Mouse (Mus musculus): ENCODE results near the gene Anapc15-ps.

Gene Anapc15-ps

DNA sequence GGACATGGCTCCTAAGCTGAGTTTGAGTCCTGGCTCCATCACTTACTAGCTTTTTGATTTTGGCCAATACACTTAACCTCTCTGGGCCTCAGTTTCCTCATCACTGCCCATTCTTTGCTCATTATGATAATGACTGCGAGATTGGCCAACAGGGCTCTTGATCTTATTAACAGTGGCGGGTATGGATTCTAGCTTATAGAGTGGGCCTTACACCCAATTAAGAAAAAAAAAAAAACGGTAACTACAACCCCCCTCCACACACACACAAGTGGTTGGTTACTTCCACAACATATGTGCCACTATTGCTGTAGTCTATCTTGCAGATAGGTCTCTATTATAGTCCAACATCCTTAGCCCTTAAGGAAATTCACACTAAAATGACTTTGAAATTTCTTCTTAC is at the start of gene Anapc15-ps:
Gene Anapc15-ps (minus strand): TSS at position 101 of the 400 bp plus-strand sequence.
- DNase-seq = no peak

DNA sequence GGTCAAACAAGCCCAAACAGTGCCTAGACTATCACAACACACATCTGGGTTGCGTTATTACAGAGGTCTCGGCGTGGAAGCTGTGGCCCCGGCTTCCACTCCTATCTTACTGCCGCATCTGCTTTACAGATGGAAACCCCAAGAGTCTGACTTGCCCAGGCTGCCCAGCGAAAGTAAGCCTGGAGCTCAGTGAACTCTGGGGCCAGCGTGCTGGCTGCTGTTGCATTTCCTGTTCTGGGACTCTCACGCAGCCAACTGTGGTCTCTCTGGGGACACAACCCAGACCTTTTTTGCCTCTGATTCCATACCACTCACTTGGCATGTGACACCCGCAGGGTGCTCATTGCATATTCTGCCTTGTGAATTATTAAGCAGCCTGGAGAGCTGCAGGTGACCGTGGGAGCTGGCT is 49.0 kb upstream of the Anapc15-ps start:
- DNase-seq = no peak

DNA sequence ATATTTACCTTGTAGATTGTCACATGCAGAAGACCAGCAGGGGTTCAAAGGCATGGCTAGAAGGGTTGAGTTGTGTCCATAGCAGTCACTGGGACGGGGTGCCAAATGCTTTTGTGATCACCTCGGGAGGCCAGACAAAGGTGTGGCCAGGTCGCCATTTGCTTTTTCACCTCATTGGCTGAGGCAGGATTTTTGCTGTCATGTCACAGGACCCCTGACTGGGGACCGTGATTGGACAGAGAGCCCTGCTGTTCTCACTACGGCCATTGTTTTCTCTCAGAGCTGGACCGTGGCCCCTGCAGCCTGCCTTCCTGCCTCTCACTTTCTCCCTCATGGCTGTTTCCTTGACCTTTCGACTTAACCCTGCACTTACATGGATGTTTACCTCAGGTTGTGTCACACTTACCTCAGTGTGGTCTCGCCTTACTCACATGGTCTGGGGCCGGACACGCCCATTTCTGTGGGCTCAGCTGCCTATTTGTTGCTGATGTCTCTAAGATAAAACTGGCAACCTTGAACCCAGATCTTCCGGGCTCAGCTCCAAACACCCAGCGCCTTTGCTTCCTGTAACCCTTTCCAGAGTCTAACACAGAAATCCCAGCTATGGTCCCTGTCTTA is 47.0 kb upstream of the Anapc15-ps start:
- no peak for DNase-seq

DNA sequence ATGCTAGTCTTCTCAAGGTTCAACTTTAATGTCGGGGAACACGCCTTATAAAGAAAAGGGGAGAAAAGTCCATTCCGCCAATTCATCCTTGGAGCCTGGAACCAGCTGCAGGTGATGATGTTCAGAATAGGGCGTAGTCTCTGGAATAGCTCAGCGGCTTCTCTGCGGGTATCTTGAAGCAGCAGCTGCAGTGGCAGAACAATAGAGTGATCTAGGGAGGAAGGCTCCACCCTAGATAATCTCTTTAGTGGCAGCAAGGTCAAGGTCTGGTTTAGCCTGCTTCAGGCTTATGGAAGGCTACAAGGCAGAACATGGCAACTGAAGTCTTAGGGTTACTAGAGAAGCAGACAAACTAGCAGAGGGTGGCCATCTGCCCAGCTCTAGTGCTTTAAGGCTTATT is 46.2 kb upstream of the Anapc15-ps start:
- no peak for DNase-seq

DNA sequence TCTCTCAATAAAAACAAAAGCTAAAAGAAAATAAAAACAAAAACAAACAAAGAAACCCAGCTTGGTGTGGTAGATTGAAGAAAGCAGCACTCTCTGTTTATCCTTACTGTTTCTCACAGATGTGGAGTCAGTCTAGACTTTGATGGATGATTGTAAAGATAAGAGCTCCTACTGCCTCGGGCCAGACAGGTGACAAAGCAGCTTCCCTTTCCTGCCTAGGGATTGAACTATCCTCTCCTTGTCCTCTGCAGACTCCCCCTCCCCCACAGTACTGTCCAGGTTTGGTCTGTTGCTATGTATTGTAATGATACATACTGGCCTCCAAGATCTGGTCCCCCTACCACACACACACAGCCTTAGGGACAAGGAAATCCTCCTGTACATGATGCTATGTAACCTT is 45.5 kb upstream of the Anapc15-ps start:
- no peak for DNase-seq

DNA sequence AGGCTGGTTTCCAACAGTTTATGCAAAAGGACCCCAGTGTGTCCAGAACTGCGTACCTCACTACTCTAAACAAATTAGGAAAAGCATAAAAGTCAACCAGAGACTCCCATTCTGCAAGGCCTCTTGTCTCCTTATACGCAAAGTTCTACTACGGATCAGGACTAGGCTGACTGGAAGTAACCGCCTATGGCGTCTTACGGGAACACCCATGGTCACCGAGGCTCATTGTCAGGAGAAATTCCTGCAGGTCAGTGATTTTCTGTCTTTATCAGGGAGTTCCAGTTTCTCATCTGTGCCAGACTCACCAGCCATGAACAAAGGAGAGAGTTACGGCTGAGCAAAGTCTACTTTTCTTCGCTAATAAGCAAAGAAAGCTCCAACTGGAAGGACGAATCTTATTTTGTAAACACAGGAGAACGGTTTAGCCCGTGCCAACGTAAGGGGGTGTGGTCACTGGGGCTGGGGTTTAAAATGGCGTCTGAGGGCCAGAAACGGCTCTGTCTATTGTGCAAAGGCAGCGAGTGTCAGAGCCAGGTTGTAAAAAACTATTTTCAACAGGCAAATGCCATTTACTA is 43.9 kb upstream of the Anapc15-ps start:
- no peak for DNase-seq

DNA sequence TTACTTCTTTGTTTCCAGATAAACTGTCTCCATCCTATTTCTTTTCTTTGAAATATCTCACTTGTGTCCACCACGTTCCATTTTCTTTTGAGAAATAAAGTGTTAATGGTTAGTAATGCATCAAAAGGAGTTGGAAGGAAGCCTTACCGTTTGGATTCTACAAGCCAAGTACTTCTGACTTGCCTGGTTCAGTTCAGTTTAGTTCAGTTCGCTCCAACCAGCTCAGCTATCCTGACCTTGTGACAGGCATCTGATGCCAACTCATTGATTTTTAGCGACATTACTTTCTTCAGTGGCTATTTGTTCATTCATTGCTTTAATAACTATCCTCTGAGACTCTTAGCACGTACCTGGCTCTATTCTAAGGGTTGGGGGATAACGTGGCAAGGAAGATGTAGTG is 42.4 kb upstream of the Anapc15-ps start:
- no peak for DNase-seq

DNA sequence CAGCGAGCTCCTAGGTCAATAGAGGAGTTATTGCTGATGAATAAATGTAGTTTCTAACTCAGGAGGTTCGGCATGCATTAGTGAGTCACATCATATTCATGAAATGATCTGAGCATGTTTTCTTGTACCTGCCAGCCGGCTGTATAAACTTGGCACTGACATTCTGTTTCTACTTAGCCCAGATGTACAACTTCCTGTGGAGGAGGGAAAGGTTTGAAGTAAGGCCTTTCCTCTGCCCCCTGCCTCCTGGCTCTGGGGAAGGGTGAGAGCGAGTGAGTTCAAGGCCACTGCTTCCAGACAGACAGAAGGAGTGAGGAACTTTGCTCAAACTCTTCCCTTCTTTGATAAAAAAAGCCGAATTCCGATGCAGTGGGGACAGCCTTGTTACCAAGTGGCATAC is 39.0 kb upstream of the Anapc15-ps start:
- DNase-seq = peak; percentile 9

DNA sequence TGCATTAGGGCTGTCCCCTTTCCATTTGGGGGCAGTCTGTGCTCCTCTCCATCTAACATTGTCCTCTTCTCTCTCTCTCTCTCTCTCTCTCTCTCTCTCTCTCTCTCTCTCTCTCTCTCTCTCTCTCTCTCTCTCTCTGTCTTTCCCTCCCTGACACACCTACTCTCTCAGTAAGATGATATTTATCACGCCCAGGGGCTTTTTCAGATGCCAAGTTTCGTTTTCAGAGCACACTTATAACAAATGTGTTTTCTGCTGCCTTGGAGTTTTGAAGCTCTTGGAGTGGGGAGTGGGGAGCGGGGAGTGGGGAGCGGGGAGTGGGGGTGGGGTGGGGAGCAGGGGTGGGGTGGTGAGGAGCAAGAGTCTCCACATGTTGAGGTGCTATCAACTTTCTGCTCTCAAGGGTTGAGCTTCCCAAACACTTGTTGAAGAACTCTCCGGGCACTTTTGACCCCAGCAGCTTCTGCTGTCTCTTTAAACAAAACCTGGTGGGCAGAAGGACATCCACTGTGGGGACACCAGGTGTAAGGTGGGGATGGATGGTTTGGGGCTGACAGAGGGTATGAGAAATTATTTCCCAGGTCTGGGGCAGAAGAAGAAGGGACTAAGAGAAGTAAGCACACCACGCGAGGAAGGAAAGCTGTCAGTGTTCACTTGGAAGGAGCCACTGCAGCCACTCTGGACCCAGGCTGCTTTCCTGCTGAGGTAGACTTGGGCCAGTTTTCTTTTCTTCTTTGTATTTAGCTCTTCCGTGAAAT is 36.8 kb upstream of the Anapc15-ps start:
- DNase-seq = no peak

DNA sequence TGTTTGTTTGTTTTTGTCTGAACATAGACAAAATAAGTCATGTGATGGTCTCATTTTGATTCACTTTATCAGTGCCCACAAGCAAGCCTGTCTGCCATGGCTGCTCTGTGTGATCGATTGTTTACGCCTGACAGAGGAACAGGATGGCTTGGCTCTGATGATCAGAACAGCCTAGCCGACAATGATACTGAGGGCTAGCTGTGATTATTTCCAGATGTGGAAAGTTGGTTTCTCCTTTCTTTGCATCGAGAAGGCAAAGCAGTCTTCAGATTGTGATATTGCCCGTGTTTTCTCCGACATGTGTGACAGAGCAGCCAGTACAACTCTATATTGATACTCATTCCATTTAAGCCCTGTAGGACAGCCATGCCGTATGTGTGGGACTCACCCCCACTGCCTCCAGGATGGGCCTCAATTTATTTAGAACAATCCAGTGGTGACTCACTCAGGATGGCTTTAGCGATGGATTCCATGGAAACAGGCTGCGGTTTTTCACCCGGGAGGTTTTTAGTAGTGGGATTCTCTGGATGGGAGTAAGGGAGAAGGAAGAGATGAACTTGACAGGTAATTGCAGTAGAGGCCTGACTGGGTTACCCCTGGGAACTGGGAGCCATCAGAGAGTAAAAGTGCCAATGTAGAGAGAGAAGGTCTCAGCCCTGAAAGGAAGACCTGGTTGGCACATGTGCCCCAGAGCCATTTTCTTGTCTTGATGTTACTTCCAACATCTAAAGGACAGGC is 36.1 kb upstream of the Anapc15-ps start:
- DNase-seq = no peak

DNA sequence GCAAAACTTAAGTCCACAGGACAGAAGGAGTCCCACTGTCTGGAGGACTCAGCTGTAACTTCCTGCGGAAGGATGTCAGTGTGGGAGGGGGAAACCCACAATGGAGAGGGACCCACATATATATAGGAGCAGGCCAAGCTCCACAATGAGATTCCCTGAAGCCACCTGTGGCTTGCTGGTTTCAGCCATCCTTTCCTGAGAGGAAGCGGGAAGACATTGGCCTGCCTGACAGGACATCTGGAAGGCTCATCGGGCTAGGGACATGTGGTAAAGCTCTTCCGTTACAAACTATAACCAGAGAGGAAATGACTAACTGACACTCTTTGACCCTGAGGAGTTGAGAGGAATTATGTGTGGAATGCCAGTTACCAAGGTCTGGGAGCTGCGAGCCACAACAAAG is 34.8 kb upstream of the Anapc15-ps start:
- DNase-seq = no peak

DNA sequence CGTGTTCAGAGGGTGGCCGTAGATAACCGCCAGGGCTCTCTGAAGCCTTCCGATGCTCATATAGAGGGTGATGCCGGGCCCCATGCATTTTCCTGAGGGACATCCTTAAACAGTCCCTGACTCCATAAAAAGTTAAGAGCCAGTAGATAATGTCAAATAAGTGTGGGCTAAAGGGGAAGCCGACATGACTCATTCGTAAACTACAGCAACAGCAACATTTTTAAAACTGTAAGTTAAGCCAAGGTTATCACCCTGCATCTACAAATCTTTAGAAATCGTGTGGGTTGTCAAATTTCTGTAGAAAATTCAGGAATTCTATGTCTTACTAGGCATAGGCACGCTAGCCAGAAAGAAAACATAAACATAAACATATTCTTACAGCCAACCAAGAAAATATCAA is 33.6 kb upstream of the Anapc15-ps start:
- no peak for DNase-seq

DNA sequence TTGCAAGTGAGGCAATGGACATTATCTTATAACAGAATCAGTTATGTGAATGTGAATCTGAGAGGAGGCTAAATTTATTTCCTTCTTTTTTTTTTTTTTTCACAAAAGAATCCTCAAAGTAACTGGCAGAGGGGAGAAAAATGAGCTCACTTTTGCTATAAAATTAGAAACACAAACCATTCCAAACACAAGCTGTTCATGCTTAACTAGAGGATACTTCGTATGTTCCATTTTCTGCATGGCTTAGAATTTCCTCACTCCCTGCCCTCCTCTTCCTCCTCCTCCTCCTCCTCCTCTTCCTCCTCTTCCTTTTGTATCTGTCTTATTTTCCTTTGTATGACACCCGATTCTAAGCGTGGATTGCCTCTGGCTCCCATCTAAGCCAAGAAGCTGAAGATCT is 32.5 kb upstream of the Anapc15-ps start:
- peak; percentile 17 for DNase-seq

DNA sequence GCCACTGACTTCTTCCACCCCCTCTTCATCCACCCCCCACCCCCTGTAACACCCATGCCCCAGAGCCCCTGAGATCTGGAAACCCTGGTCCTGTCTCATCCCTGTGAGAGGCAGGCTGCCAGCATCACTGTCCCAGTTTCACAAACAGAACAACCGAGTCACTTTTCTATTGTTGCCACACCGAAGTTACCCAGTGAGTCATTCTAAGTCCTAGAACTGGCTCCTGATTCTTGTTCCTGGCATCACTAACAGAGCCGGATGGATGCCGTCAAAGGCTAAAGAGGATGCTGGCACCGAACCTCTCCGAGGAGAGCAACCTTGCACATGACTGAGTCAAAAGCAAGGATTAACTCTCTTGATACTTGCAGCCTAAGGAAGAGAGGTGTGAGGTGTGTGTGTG is 31.6 kb upstream of the Anapc15-ps start:
- peak; percentile 37 for DNase-seq

DNA sequence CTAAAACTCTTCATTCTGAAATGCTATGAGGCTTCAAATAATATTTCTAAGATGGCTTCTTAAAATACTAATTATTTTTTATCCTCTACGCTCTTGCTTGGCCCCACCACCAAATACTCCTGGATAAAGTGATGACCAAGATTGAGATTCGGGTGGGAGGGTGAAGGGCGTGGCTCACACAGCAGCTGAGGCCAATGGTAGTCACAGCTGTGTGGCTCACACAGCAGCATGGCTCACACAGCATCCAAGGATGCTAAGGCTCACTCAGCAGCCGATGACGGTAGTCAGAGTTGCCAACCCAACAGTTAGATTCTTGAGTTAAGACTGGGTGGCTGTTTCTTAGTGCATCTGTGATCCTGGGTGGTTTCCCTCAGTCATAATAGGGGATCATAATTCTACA is 30.5 kb upstream of the Anapc15-ps start:
- DNase-seq = no peak

DNA sequence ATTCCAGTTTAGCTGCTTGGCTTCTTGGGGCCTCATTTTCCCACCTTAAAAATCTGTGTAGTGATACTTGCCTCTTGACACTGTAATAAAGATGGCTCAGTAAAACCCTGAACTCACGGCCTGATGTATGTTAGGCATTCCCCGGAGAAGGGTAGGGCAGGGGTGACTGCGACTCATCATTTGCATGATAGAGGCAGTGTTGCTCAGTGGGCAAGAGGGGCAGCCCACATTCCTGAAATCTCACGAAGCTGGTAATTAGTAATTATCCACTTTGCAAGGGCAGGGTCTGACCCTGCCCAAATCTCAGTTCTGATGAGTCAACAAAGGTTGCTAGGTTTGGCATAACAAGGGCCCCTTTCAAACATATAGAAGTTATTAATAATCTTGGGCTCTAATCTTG is 27.2 kb upstream of the Anapc15-ps start:
- DNase-seq = no peak

DNA sequence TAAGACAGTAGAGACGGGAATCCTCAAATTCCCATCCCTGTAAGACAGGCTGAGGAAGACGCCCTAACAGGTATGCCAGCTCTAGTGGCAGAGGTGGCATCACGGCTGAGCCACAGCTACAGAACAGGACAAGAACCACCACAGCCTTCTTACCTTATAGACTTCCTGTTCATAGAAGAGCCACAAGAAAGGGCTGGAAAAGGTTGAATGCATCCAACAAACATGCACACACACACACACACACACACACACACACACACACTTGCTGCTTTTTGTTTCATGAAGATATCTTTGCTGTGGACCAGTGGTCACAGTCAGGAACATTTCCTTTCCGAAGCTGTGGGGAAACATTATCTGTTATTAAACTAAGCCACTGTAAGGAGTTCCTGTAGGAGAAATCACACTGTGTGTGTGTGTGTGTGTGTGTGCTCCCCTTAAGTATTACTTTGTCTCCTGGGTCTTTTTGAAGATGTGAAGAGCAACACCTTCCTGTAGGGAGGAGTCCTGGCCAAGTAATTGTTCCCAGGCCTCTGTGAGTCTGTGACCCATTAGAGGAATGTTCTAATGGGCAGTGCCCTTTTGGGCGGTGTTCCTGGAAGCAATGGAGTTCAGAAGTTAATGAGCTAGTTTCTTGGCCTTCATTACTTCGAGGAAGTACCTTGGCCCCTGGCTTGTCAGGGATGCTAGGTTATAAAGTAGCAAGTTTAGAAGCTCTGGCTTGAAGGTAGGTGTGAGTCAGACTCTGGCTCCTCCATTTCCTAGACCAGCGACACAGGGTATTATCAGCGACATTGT is 25.9 kb upstream of the Anapc15-ps start:
- DNase-seq = no peak

DNA sequence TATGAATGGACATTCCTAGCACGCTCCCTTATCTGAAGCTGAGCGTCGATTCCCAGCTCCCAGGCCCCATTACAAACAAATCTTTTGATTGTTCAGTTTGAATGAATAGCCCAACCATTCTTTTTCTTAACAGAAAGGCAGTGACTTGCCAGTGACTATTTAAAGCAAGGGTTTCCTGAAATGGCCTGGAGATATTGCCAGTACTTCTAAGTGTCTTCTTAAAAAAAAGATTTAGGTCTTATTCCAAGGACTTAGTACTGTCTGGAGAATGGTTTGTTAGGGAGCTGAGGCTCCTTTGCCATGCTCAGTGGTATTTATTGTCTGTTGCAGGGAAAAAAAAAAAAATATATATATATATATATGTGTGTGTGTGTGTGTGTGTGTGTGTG is 23.0 kb upstream of the Anapc15-ps start:
- no peak for DNase-seq

DNA sequence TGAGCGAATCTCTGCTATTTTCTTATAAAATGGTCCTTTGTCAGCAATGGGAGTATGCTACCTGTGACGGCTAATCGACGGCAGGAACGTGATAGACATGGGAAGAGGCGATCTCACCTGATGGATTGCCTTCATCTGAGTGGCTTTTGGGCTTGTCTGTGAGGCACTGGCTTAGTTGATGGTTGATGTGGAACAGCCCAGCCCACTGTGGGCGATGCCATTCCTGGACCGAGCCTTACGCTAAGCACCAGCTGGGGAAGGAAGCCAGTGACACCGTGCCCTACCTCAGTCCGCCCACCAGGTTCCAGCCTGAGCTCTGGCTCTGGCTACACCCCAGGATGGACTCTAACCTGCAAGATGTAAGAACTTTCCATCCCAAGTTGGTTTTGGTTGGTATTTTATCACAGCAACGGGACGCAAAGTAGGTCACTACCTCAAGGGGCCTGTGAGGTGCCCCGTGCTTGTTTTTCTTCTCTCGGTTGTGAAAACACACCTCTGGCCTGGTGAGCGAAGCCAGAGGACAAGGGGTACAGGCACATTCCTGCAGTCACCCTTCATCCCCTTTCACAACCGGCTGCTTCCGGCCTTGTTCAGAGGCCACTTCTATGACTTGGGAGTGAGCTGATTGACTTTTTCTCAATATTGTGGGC is 22.5 kb upstream of the Anapc15-ps start:
- DNase-seq = no peak

DNA sequence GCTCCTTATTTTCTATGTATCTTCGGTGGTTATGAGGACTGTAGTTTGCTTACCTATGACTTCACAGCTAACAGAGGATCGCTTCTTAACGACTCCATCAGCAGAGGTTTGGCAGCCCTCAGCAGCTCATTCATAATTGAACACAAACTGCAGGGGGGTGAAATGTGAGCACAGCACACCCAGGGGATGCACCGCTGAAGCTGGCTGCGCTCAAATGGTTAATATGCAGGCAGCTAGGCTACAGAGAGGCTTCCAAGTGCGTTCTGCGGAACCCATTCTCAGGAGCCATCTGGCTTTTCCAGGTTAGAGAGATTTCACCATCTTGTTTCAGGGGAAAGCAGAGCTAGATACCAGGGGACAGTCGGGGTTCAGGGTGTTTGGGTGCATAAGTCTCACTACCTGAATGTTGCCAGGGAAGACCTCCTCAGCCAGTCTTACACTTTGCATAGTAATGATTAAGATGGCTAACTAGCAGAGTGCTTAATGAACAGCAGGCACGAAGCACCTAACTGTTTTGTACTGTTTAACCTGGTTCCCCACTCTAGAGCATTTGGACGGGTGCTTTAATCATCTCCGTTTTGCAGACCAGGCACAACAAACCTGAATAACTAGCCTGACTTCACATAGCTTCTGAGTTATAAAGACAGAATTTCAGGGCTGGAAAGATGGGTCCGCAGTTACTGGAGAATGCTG is 21.5 kb upstream of the Anapc15-ps start:
- no peak for DNase-seq

DNA sequence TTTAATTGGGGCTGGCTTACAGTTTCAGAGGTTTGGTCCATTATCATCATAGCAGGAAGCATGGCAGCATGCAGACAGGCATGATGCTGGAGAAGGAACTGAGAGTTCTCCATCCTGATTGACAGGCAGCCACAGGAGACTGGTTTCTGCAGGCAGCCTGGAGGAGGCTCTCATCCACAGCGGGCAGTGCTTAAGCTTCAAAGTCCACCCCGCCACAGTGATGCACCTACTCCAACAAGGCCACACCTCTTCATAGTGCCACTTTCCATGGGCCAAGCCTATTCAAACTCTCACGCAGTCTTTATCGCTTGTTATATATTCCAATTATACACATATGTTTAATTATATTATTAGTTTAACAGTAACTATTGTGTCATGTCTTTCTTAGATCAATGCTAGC is 18.1 kb upstream of the Anapc15-ps start:
- DNase-seq = no peak

DNA sequence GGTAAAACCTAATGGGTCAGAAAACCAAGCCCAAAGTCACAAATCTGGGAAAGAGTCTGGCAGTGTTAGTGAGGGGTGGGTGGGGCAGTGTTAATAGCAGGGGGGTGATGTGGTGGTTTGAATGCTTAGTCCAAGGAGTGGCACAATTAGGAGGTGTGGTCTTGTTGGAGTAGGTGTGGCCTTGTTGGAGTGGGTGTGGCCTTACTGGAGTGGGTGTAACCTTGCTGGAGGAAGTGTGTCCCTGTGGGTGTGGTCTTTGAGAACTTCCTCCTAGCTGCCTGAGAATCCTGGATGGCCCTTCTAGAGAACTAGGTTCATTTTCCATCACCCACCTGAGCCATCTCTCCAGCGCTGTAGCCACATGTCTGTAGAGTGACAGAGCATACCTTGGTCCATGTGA is 16.6 kb upstream of the Anapc15-ps start:
- no peak for DNase-seq
